In the genomic region with DNA sequence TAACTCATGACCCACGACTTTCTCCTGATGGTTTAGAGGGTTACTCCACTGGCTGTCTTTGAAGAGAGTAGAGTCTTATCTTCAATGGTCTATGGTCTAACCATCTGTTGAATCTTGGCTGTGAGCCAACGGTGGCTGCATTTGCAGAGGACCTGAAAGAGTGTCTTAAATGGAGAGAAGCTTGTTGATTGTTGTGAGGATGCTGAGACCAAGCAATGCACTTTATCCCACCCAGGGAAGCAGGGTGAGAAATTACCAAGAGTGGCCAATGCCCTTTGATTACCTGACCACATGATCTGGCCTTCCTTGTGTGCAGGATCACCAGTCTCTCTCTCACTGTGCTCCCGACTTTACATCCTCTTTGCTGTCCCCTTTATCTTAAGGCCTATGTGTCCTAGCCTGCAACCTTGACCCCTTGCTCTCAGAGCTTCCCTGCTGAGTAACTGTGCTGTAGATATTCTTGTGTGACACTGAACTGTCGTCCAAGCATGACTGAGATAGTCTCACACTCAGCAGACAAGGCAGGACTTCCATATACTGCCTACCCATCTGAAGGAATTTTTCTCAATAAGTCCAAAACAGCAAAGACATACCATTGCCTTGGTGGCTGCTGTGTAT, we compare ENCODE assay signal across 12 mouse cellular contexts. TPM values are rescaled to one million over a fixed set of nuclear protein-coding genes. Genes with fewer than 3 reads are reported as not detected.
A peak's percentile ranks its signal among the peaks of the same experiment; 100 is the strongest.
DNase-seq lines count a peak whose midpoint lies in the region; ATAC-seq and TF ChIP-seq lines count a peak whose summit lies in the region.
"Had no signal": no experiment of that assay in that cellular context is flagged by ENCODE, and none has a peak within 500 bp of the region (broad histone marks: within the 10 kb centered on the region; RNA-seq: fewer than 3 reads in every experiment).

No protein-coding gene starts in this region.

- DNase-seq in forebrain, postnatal 0 days, result no peak
- no peak for DNase-seq in forebrain, embryonic 11.5 days (ENCODE audit: low spot score)
- DNase-seq in midbrain, embryonic 14.5 days, result peak; percentile 32
- no peak for DNase-seq in midbrain, embryonic 11.5 days (ENCODE audit: low spot score, missing footprints)
- DNase-seq in hindbrain, postnatal 0 days (ENCODE audit: low spot score), result peak; percentile 67
- no peak for DNase-seq in thymus, postnatal 14 days
- DNase-seq: thymus, adult 2 months had no signal

- H3K4me3 ChIP-seq in forebrain, postnatal 0 days (ENCODE audit: low read depth, low read length), result no peak overlapping the region
- no peak overlapping the region for H3K4me3 ChIP-seq in forebrain, embryonic 11.5 days (ENCODE audit: low read depth, low read length)
- H3K4me3 ChIP-seq in midbrain, embryonic 14.5 days (replicated peaks; ENCODE audit: low read depth, low read length), result no peak overlapping the region
- no peak overlapping the region for H3K4me3 ChIP-seq in midbrain, embryonic 11.5 days (ENCODE audit: low read depth, low read length)
- no peak overlapping the region for H3K4me3 ChIP-seq in heart, embryonic 12.5 days
- no peak overlapping the region for H3K4me3 ChIP-seq in hindbrain, postnatal 0 days (ENCODE audit: low read length)
- H3K4me3 ChIP-seq: embryonic facial prominence, embryonic 15.5 days; neural tube, embryonic 12.5 days had no signal

- H3K9ac ChIP-seq in forebrain, postnatal 0 days, result no peak overlapping the region
- no peak overlapping the region for H3K9ac ChIP-seq in forebrain, embryonic 11.5 days (ENCODE audit: low read length)
- no peak overlapping the region for H3K9ac ChIP-seq in midbrain, embryonic 14.5 days (replicated peaks; ENCODE audit: low read length)
- H3K9ac ChIP-seq in midbrain, embryonic 11.5 days (ENCODE audit: low read length), result no peak overlapping the region
- H3K9ac ChIP-seq in heart, embryonic 12.5 days, result no peak overlapping the region
- no peak overlapping the region for H3K9ac ChIP-seq in hindbrain, postnatal 0 days (replicated peaks; ENCODE audit: low read length)
- H3K9ac ChIP-seq: embryonic facial prominence, embryonic 15.5 days; neural tube, embryonic 12.5 days had no signal

- ATAC-seq in forebrain, postnatal 0 days, result no peak; the same call in 1 of the 2 replicates
- no peak for ATAC-seq in forebrain, embryonic 11.5 days (replicated peaks; ENCODE audit: low FRiP score)
- ATAC-seq in midbrain, embryonic 14.5 days (ENCODE audit: low FRiP score, low TSS enrichment), result no peak
- no peak for ATAC-seq in midbrain, embryonic 11.5 days (ENCODE audit: low FRiP score)
- peak; percentile 16; the same call in 1 of the 2 replicates for ATAC-seq in heart, embryonic 12.5 days (ENCODE audit: insufficient number of reproducible peaks, low FRiP score)
- ATAC-seq in hindbrain, postnatal 0 days, result 0 out of 2 replicates have a peak, but pooled peaks have one; percentile 8
- ATAC-seq in erythroblast, adult 5-6 weeks (replicated peaks; ENCODE audit: low FRiP score, poor library complexity, severe bottlenecking), result no peak

- no peak overlapping the region for H3K4me2 ChIP-seq in forebrain, postnatal 0 days (ENCODE audit: low read depth)
- H3K4me2 ChIP-seq in forebrain, embryonic 11.5 days (ENCODE audit: low read depth, low read length, severe bottlenecking), result no peak overlapping the region
- no peak overlapping the region for H3K4me2 ChIP-seq in midbrain, embryonic 14.5 days (ENCODE audit: low read length)
- no peak overlapping the region for H3K4me2 ChIP-seq in midbrain, embryonic 11.5 days
- H3K4me2 ChIP-seq in heart, embryonic 12.5 days, result peak overlapping the region; percentile 44; the same call in 1 of the 2 replicates
- H3K4me2 ChIP-seq in hindbrain, postnatal 0 days (ENCODE audit: low read depth, low read length), result no peak overlapping the region
- H3K4me2 ChIP-seq: embryonic facial prominence, embryonic 15.5 days; neural tube, embryonic 12.5 days had no signal

- peak overlapping the region; percentile 29; the same call in 1 of the 2 replicates for H3K27ac ChIP-seq in forebrain, postnatal 0 days (ENCODE audit: low read depth, low read length)
- no peak overlapping the region for H3K27ac ChIP-seq in forebrain, embryonic 11.5 days (ENCODE audit: low read depth, low read length)
- H3K27ac ChIP-seq in midbrain, embryonic 14.5 days (replicated peaks; ENCODE audit: low read depth, low read length), result no peak overlapping the region
- no peak overlapping the region for H3K27ac ChIP-seq in midbrain, embryonic 11.5 days (ENCODE audit: low read depth, low read length)
- H3K27ac ChIP-seq in heart, embryonic 12.5 days (ENCODE audit: poor library complexity, severe bottlenecking), result peak overlapping the region; percentile 78
- peak overlapping the region; percentile 68 for H3K27ac ChIP-seq in hindbrain, postnatal 0 days
- H3K27ac ChIP-seq: embryonic facial prominence, embryonic 15.5 days; macrophage; neural tube, embryonic 12.5 days had no signal

- WGBS in forebrain, postnatal 0 days, result 64% methylated on average over 4 of the region's 4 CpGs
- whole genome bisulfite sequencing in forebrain, embryonic 11.5 days, result 70% methylated on average over 4 of the region's 4 CpGs
- WGBS in midbrain, embryonic 14.5 days, result 67% methylated on average over 4 of the region's 4 CpGs
- WGBS in midbrain, embryonic 11.5 days, result 72% methylated on average over 4 of the region's 4 CpGs
- WGBS in heart, embryonic 12.5 days, result 26% methylated on average over 4 of the region's 4 CpGs
- 39% methylated on average over 4 of the region's 4 CpGs for WGBS in hindbrain, postnatal 0 days

- H3K4me1 ChIP-seq in forebrain, postnatal 0 days (ENCODE audit: insufficient read depth), result 0 out of 2 replicates have a peak, but pooled peaks cover 8% of the 10 kb centered on the region
- no peaks in the 10 kb centered on the region for H3K4me1 ChIP-seq in forebrain, embryonic 11.5 days (replicated peaks; ENCODE audit: control insufficient read depth, insufficient read depth, low read length)
- H3K4me1 ChIP-seq in midbrain, embryonic 14.5 days (ENCODE audit: control insufficient read depth, insufficient read depth, low read length), result no peaks in the 10 kb centered on the region
- H3K4me1 ChIP-seq in midbrain, embryonic 11.5 days (ENCODE audit: control insufficient read depth, insufficient read depth, low read length), result no peaks in the 10 kb centered on the region
- peaks cover 75% of the 10 kb centered on the region for H3K4me1 ChIP-seq in heart, embryonic 12.5 days (replicated peaks)
- peaks cover 29% of the 10 kb centered on the region for H3K4me1 ChIP-seq in hindbrain, postnatal 0 days (ENCODE audit: insufficient read depth, low read length)
- H3K4me1 ChIP-seq: embryonic facial prominence, embryonic 15.5 days; neural tube, embryonic 12.5 days had no signal

- no peaks in the 10 kb centered on the region for H3K9me3 ChIP-seq in forebrain, postnatal 0 days (ENCODE audit: low read length)
- H3K9me3 ChIP-seq in forebrain, embryonic 11.5 days (ENCODE audit: control insufficient read depth, low read length), result no peaks in the 10 kb centered on the region
- H3K9me3 ChIP-seq in midbrain, embryonic 14.5 days (ENCODE audit: control insufficient read depth, low read length), result no peaks in the 10 kb centered on the region
- no peaks in the 10 kb centered on the region for H3K9me3 ChIP-seq in midbrain, embryonic 11.5 days (ENCODE audit: control insufficient read depth, low read length)
- no peaks in the 10 kb centered on the region for H3K9me3 ChIP-seq in heart, embryonic 12.5 days (replicated peaks)
- no peaks in the 10 kb centered on the region for H3K9me3 ChIP-seq in hindbrain, postnatal 0 days (ENCODE audit: low read length)
- H3K9me3 ChIP-seq: embryonic facial prominence, embryonic 15.5 days; neural tube, embryonic 12.5 days had no signal

- no peak for TF ChIP-seq CTCF in forebrain, postnatal 0 days (IDR thresholded peaks at IDR 0.05; ENCODE audit: low read depth)
- TF ChIP-seq CTCF in hindbrain, postnatal 0 days (IDR thresholded peaks at IDR 0.05; ENCODE audit: low read depth), result no peak

- no peaks in the 10 kb centered on the region for H3K27me3 ChIP-seq in forebrain, postnatal 0 days (ENCODE audit: insufficient read depth, low read length)
- no peaks in the 10 kb centered on the region for H3K27me3 ChIP-seq in forebrain, embryonic 11.5 days (ENCODE audit: control insufficient read depth, insufficient read depth, low read length)
- H3K27me3 ChIP-seq in midbrain, embryonic 14.5 days (ENCODE audit: control insufficient read depth, insufficient read depth, low read length), result no peaks in the 10 kb centered on the region
- no peaks in the 10 kb centered on the region for H3K27me3 ChIP-seq in midbrain, embryonic 11.5 days (ENCODE audit: control insufficient read depth, insufficient read depth, low read length)
- H3K27me3 ChIP-seq in heart, embryonic 12.5 days (replicated peaks), result no peaks in the 10 kb centered on the region
- no peaks in the 10 kb centered on the region for H3K27me3 ChIP-seq in hindbrain, postnatal 0 days (ENCODE audit: insufficient read depth, low read length)
- H3K27me3 ChIP-seq: embryonic facial prominence, embryonic 15.5 days; neural tube, embryonic 12.5 days had no signal

- H3K36me3 ChIP-seq in forebrain, postnatal 0 days (ENCODE audit: insufficient read depth), result no peaks in the 10 kb centered on the region
- H3K36me3 ChIP-seq in forebrain, embryonic 11.5 days (ENCODE audit: control insufficient read depth, insufficient read depth, low read length), result no peaks in the 10 kb centered on the region
- no peaks in the 10 kb centered on the region for H3K36me3 ChIP-seq in midbrain, embryonic 14.5 days (ENCODE audit: control insufficient read depth, insufficient read depth, low read length)
- H3K36me3 ChIP-seq in midbrain, embryonic 11.5 days (ENCODE audit: control insufficient read depth, insufficient read depth, low read length), result no peaks in the 10 kb centered on the region
- no peaks in the 10 kb centered on the region for H3K36me3 ChIP-seq in heart, embryonic 12.5 days
- no peaks in the 10 kb centered on the region for H3K36me3 ChIP-seq in hindbrain, postnatal 0 days (ENCODE audit: insufficient read depth, low read length)
- H3K36me3 ChIP-seq: embryonic facial prominence, embryonic 15.5 days; neural tube, embryonic 12.5 days had no signal

RNA-seq across cellular contexts. Expression of a gene that starts 28.9 kb away (rescaled TPM):
- 81.4 and 85.8 TPM in 2 replicates for total RNA-seq in forebrain, postnatal 0 days (2014; rRNA removed)
- polyA plus RNA-seq in forebrain, postnatal 0 days (2015; fragmentation: Nextera tagmentation; extraction: Ambion mirVana), result 96.8 and 101 TPM in 2 replicates
- polyA plus RNA-seq in forebrain, embryonic 11.5 days (2014; fragmentation: Nextera tagmentation; extraction: Ambion mirVana), result 2.0 and 2.4 TPM in 2 replicates
- 45.8 and 45.9 TPM in 2 replicates for polyA plus RNA-seq in midbrain, embryonic 14.5 days (2014; fragmentation: Nextera tagmentation; extraction: Ambion mirVana)
- 4.7 and 4.8 TPM in 2 replicates for polyA plus RNA-seq in midbrain, embryonic 11.5 days (2014; fragmentation: Nextera tagmentation; extraction: Ambion mirVana)
- polyA plus RNA-seq in heart, embryonic 12.5 days (2016; fragmentation: Nextera tagmentation; extraction: Ambion mirVana), result 217 and 222 TPM in 2 replicates
- total RNA-seq in hindbrain, postnatal 0 days (2014; rRNA removed), result 73.1 and 83.1 TPM in 2 replicates
- polyA plus RNA-seq in hindbrain, postnatal 0 days (2015; fragmentation: Nextera tagmentation; extraction: Ambion mirVana), result 93.7 and 101 TPM in 2 replicates
- not detected in 2 replicates for total RNA-seq in erythroblast, adult 5-6 weeks (2015; ENCODE audit: low replicate concordance)
- not detected in 2 replicates for total RNA-seq in erythroblast, adult 5-6 weeks (2017; ENCODE audit: low replicate concordance)
- polyA plus RNA-seq: macrophage had no signal

Comparison
In these comparisons a context has a peak if more than half of its experiments do, and no peak if none do; other contexts are left out.
1. DNase-seq: peak in midbrain, embryonic 14.5 days (single experiment) and hindbrain, postnatal 0 days (single experiment); none in forebrain, postnatal 0 days (single experiment), forebrain, embryonic 11.5 days (single experiment), midbrain, embryonic 11.5 days (single experiment) and thymus, postnatal 14 days (single experiment).
2. H3K27ac ChIP-seq: peak in forebrain, postnatal 0 days (single experiment), heart, embryonic 12.5 days (single experiment) and hindbrain, postnatal 0 days (single experiment); none in forebrain, embryonic 11.5 days (single experiment), midbrain, embryonic 14.5 days (single experiment) and midbrain, embryonic 11.5 days (single experiment).
3. ATAC-seq: peak in heart, embryonic 12.5 days (single experiment) and hindbrain, postnatal 0 days (single experiment); none in forebrain, postnatal 0 days (single experiment), forebrain, embryonic 11.5 days (single experiment), midbrain, embryonic 14.5 days (single experiment), midbrain, embryonic 11.5 days (single experiment) and erythroblast, adult 5-6 weeks (single experiment).